Mouse (Mus musculus): Measurements from ENCODE around the gene Abhd18.

- TF ChIP-seq CTCF (IDR thresholded peaks at IDR 0.05; ENCODE audit: insufficient read depth, low read depth, low read length) (no peak), POLR2A (IDR thresholded peaks at IDR 0.05; ENCODE audit: insufficient read depth, low read depth, low read length) (no peak)
These were observed 48.3 kb upstream of the Abhd18 start for GRCm38 (mm10) chr3:40798500-40798899.
